Mouse (Mus musculus): ENCODE data around the gene Myo9b.

DNA sequence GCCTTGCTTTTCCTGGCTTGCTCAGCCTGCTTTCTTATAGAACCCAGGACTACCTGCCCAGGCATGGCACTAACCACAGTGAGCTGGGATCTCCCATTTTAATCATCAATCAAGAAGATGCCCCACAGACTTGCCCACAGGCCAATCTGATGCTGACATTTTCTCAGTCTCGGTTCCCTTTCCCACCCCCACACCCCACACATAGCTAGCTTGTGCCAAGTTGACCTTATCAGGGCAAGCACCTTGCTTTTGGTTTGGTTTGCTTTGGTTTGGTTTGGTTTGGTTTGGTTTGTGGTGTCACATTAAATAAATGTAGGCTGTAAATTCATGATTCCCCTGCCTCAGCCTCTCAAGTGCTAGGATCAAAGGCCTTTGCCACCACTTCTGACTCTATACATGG is 34.9 kb downstream of the Myo9b start:
- no peak for TF ChIP-seq CTCF (IDR thresholded peaks at IDR 0.05; ENCODE audit: control insufficient read depth, insufficient read depth, insufficient replicate concordance, low read depth, low read length)
- TF ChIP-seq POLR2A (IDR thresholded peaks at IDR 0.05; ENCODE audit: control insufficient read depth, low read depth, low read length), result no peak
